In the genomic region with DNA sequence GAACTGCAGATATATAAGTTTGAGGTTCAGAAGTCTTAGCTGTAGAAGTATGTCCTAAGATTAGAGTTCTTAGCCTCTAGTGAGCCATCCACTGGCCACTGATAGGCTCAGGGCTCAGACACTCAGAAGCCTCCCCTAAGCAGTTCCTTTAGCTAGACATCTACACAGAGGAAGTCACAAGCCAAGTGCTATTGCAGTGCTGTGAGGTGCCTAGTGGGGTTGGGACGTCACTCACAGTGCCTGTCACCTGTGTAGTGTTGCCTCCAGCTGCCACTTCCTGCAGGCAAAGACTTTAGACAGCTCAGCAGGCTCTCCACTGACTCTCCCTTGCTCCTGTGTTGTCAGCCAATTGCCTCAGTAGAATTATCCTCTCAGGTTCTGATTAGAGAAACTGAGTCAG, we compare ENCODE assay signal across 22 mouse cellular contexts.
DNase-seq lines count a peak whose midpoint lies in the region; ATAC-seq and TF ChIP-seq lines count a peak whose summit lies in the region.
"Had no signal": no experiment of that assay in that cellular context is flagged by ENCODE, and none has a peak within 500 bp of the region (broad histone marks: within the 10 kb centered on the region; RNA-seq: fewer than 3 reads in every experiment).

No protein-coding gene starts in this region.

- H3K36me3 ChIP-seq in thymus, adult 2 months (ENCODE audit: control insufficient read depth, insufficient read depth, low read length) = no peaks in the 10 kb centered on the region
- no peaks in the 10 kb centered on the region for H3K36me3 ChIP-seq in intestine, postnatal 0 days (ENCODE audit: control insufficient read depth, insufficient read depth)
- H3K36me3 ChIP-seq: forebrain, embryonic 12.5 days; hindbrain, embryonic 12.5 days; limb, embryonic 10.5 days; neural tube, embryonic 12.5 days had no signal

- H3K4me3 ChIP-seq in lung, adult 2 months (replicated peaks; ENCODE audit: extremely low read depth, low read depth, low read length) = no peak overlapping the region
- H3K4me3 ChIP-seq in thymus, adult 2 months (ENCODE audit: control insufficient read depth, insufficient read depth, low read length) = no peak overlapping the region
- no peak overlapping the region for H3K4me3 ChIP-seq in intestine, postnatal 0 days (ENCODE audit: low read depth, low read length)
- H3K4me3 ChIP-seq: forebrain, embryonic 12.5 days; hindbrain, embryonic 12.5 days; limb, embryonic 10.5 days; neural tube, embryonic 12.5 days had no signal

- H3K4me1 ChIP-seq in lung, adult 2 months (ENCODE audit: control insufficient read depth, insufficient read depth, low read length) = no peaks in the 10 kb centered on the region
- H3K4me1 ChIP-seq in thymus, adult 2 months (replicated peaks; ENCODE audit: control insufficient read depth, insufficient read depth, low read length) = peaks cover 4% of the 10 kb centered on the region
- no peaks in the 10 kb centered on the region for H3K4me1 ChIP-seq in intestine, postnatal 0 days (replicated peaks; ENCODE audit: control insufficient read depth, insufficient read depth, low read length)
- H3K4me1 ChIP-seq: forebrain, embryonic 12.5 days; hindbrain, embryonic 12.5 days; neural tube, embryonic 12.5 days had no signal

- no peak overlapping the region for H3K4me2 ChIP-seq in intestine, postnatal 0 days (replicated peaks; ENCODE audit: low read depth)
- H3K4me2 ChIP-seq: forebrain, embryonic 12.5 days; hindbrain, embryonic 12.5 days; midbrain, embryonic 11.5 days; neural tube, embryonic 12.5 days had no signal

- no peak for TF ChIP-seq CTCF in lung, adult 2 months (IDR thresholded peaks at IDR 0.05; ENCODE audit: insufficient read depth, low read length)
- TF ChIP-seq CTCF in thymus, adult 2 months (IDR thresholded peaks at IDR 0.05; ENCODE audit: borderline replicate concordance, control insufficient read depth, extremely low read depth, insufficient read depth, low read length, poor library complexity) = no peak
- TF ChIP-seq CTCF in intestine, postnatal 0 days (IDR thresholded peaks at IDR 0.05; ENCODE audit: low read depth) = no peak

- no peak overlapping the region; the same call in 1 of the 2 replicates for H3K27ac ChIP-seq in thymus, adult 2 months (ENCODE audit: control insufficient read depth, insufficient read depth, low read length)
- no peak overlapping the region for H3K27ac ChIP-seq in intestine, postnatal 0 days (ENCODE audit: low read depth, low read length)
- H3K27ac ChIP-seq: forebrain, embryonic 12.5 days; hindbrain, embryonic 12.5 days; limb, embryonic 10.5 days; neural tube, embryonic 12.5 days had no signal

- no peaks in the 10 kb centered on the region for H3K9me3 ChIP-seq in intestine, postnatal 0 days (ENCODE audit: control insufficient read depth)
- H3K9me3 ChIP-seq: hindbrain, embryonic 12.5 days; limb, embryonic 10.5 days; neural tube, embryonic 12.5 days had no signal

- no peak for TF ChIP-seq POLR2A in lung, adult 2 months (IDR thresholded peaks at IDR 0.05; ENCODE audit: borderline replicate concordance, extremely low read depth, low read depth, low read length)
- TF ChIP-seq POLR2A in thymus, adult 2 months (IDR thresholded peaks at IDR 0.05; ENCODE audit: control insufficient read depth, extremely low read depth, insufficient read depth, low read length, poor library complexity) = no peak

- H3K27me3 ChIP-seq in thymus, adult 2 months (ENCODE audit: control insufficient read depth, insufficient read depth, low read length) = no peaks in the 10 kb centered on the region
- H3K27me3 ChIP-seq in intestine, postnatal 0 days (replicated peaks; ENCODE audit: control insufficient read depth, insufficient read depth, low read length) = no peaks in the 10 kb centered on the region
- H3K27me3 ChIP-seq: forebrain, embryonic 12.5 days; hindbrain, embryonic 12.5 days; neural tube, embryonic 12.5 days had no signal

- peak; percentile 16 for DNase-seq in lung, postnatal 25 days (ENCODE audit: low spot score)
- DNase-seq in lung, adult 2 months = no peak
- DNase-seq in thymus, adult 2 months = peak; percentile 69
- DNase-seq in right cerebral cortex, postnatal 14 days = no peak
- DNase-seq in left cerebral cortex, adult 11 months (ENCODE audit: low spot score) = no peak
- DNase-seq: adrenal gland, postnatal 14 days; cerebellum, postnatal 14 days; gastrocnemius, postnatal 10 days; kidney, adult 9 months; kidney, postnatal 36 days; layer of hippocampus, adult 9-11 months; lung, adult 18-20 months; lung, postnatal 36 days; right cerebral cortex, adult 18-20 months had no signal

- peak; percentile 83 for ATAC-seq in inflammation-experienced regulatory T-cells, adult 6 months
- ATAC-seq in megakaryocyte-erythroid progenitor cell, adult 5-6 weeks (replicated peaks; ENCODE audit: low FRiP score, low TSS enrichment, poor library complexity, severe bottlenecking) = no peak
- ATAC-seq in intestine, postnatal 0 days = no peak

- H3K9ac ChIP-seq in intestine, postnatal 0 days (ENCODE audit: low read depth, low read length) = no peak overlapping the region
- H3K9ac ChIP-seq: forebrain, embryonic 12.5 days; hindbrain, embryonic 12.5 days; neural tube, embryonic 12.5 days had no signal

- 28% methylated on average over 1 of the region's 1 CpGs for WGBS in lung, adult 2 months
- WGBS in thymus, adult 2 months = 9% methylated on average over 1 of the region's 1 CpGs
- 60% methylated on average over 1 of the region's 1 CpGs for WGBS in intestine, postnatal 0 days

Comparison
In these comparisons a context has a peak if more than half of its experiments do, and no peak if none do; other contexts are left out.
1. DNase-seq: peak in lung, postnatal 25 days (single experiment) and thymus, adult 2 months (single experiment); none in lung, adult 2 months (single experiment), right cerebral cortex, postnatal 14 days (single experiment) and left cerebral cortex, adult 11 months (single experiment).